Mouse (Mus musculus) cerebellum, postnatal 4 days (tissue): ENCODE measurements around the gene Triobp.
"Not testable (repeated sequence)": the region's sequence is repeated elsewhere in the genome, so short reads cannot be mapped to it uniquely, and the experiment has no call there.

Experiments used
- DNase-seq, 2 experiments: peaks; one replicate each; pipeline ENCODE4 v3.0.0; 2022; ENCODE audit warnings: low spot score in 2 of 2, mixed read lengths in 1 of 2

Gene Triobp

GRCm38 (mm10) chr15:79001559-79001958 is 54.0 kb downstream of the Triobp start:
- no peak for DNase-seq

GRCm38 (mm10) chr15:79002036-79002435 is 54.5 kb downstream of the Triobp start:
- no peak for DNase-seq

GRCm38 (mm10) chr15:79003079-79003478 is 55.6 kb downstream of the Triobp start:
- no peak for DNase-seq

GRCm38 (mm10) chr15:79005581-79005980 is 58.1 kb downstream of the Triobp start:
- DNase-seq: no peak

GRCm38 (mm10) chr15:79006638-79007037 is 59.1 kb downstream of the Triobp start:
- no peak for DNase-seq

- DNase-seq: no peak
Measured at GRCm38 (mm10) chr15:79007059-79007458, 59.5 kb downstream of the Triobp start.

- DNase-seq: not testable (repeated sequence)
Measured at GRCm38 (mm10) chr15:79007836-79008235, 60.3 kb downstream of the Triobp start.

- DNase-seq: no peak
Measured at GRCm38 (mm10) chr15:79009734-79010133, 62.2 kb downstream of the Triobp start.

- DNase-seq: no peak
Measured at GRCm38 (mm10) chr15:79011550-79011949, 64.0 kb downstream of the Triobp start.

GRCm38 (mm10) chr15:79013382-79013781 is 65.9 kb downstream of the Triobp start:
- peak in 1 of 2 experiments; percentile 53 for DNase-seq

- DNase-seq: no peak
Measured at GRCm38 (mm10) chr15:79018191-79018590, 70.7 kb downstream of the Triobp start.

- no peak for DNase-seq
Measured at GRCm38 (mm10) chr15:79018886-79019285, 71.4 kb downstream of the Triobp start.

GRCm38 (mm10) chr15:79022671-79023230 is 75.2 kb downstream of the Triobp start:
- DNase-seq: no peak

GRCm38 (mm10) chr15:79023366-79023765 is 75.8 kb downstream of the Triobp start:
- DNase-seq: no peak

GRCm38 (mm10) chr15:79025687-79026308 is 78.3 kb downstream of the Triobp start:
- no peak for DNase-seq

- DNase-seq: peak in 1 of 2 experiments; percentile 73
Measured at GRCm38 (mm10) chr15:79026511-79027290, 79.2 kb downstream of the Triobp start.

GRCm38 (mm10) chr15:79027291-79028205 is 80.0 kb downstream of the Triobp start:
- DNase-seq: peak in 1 of 2 experiments; percentile 50

GRCm38 (mm10) chr15:79028237-79028738 is 80.8 kb downstream of the Triobp start, which contains the start of gene H1f0:
Gene H1f0 (plus strand): TSS chr15:79028450.
- DNase-seq: peak; percentile 95 to 98

- DNase-seq: no peak
Measured at GRCm38 (mm10) chr15:79028823-79029484, 81.4 kb downstream of the Triobp start.

GRCm38 (mm10) chr15:79029519-79030241 is 82.2 kb downstream of the Triobp start:
- DNase-seq: no peak
